Comparison of ENCODE assay signal across 32 mouse cellular contexts in the genomic region with DNA sequence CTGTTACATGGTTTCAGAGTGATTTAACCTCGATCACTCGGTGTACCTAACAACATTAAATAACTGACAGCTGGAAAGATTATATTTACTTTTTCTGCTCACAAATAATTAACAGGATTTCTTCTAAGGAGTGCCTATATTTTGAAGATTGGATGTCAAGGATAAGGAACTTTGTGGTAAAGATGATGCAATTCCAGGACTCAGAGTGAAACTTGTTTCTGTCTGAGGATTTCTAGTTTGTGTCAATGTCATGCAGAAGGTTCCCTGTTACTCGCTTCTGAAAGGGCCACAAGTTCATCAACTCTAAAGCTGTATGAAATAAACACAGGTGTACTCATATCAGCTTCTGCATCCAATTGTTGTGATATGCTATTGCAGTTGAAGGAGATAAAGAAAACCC. TPM values are rescaled to one million over a fixed set of nuclear protein-coding genes. Genes with fewer than 3 reads are reported as not detected.
"Had no signal": no experiment of that assay in that cellular context is flagged by ENCODE, and none has a peak within 500 bp of the region (broad histone marks: within the 10 kb centered on the region; RNA-seq: fewer than 3 reads in every experiment).

No protein-coding gene starts in this region.

- DNase-seq: cerebellum, adult 8-10 months; cerebellum, adult 9-10 months; cerebellum, adult 9-11 months; cerebellum, postnatal 10 days; cerebellum, postnatal 14 days; cerebellum, postnatal 25 days; cerebellum, postnatal 36 days; embryo, embryonic 11 days; forebrain, postnatal 0 days; gastrocnemius, adult 2 months; gastrocnemius, postnatal 10 days; gastrocnemius, postnatal 14 days; gastrocnemius, postnatal 25 days; gastrocnemius, postnatal 36 days; heart, adult 11 months; heart, adult 18-20 months; heart, adult 2 months had no signal

- H3K9me3 ChIP-seq: embryonic facial prominence, embryonic 10.5 days; embryonic facial prominence, embryonic 12.5 days; embryonic facial prominence, embryonic 13.5 days; embryonic facial prominence, embryonic 15.5 days; forebrain, embryonic 10.5 days; forebrain, embryonic 12.5 days; forebrain, embryonic 13.5 days; forebrain, embryonic 15.5 days had no signal

- H3K4me1 ChIP-seq: embryonic facial prominence, embryonic 10.5 days; embryonic facial prominence, embryonic 12.5 days; embryonic facial prominence, embryonic 13.5 days; embryonic facial prominence, embryonic 15.5 days; forebrain, embryonic 10.5 days; forebrain, embryonic 12.5 days; forebrain, embryonic 13.5 days; forebrain, embryonic 15.5 days had no signal

- H3K36me3 ChIP-seq: embryonic facial prominence, embryonic 10.5 days; embryonic facial prominence, embryonic 12.5 days; embryonic facial prominence, embryonic 13.5 days; embryonic facial prominence, embryonic 15.5 days; forebrain, embryonic 10.5 days; forebrain, embryonic 12.5 days; forebrain, embryonic 15.5 days had no signal

- H3K4me2 ChIP-seq: embryonic facial prominence, embryonic 12.5 days; embryonic facial prominence, embryonic 13.5 days; embryonic facial prominence, embryonic 15.5 days; forebrain, embryonic 12.5 days; forebrain, embryonic 13.5 days; forebrain, embryonic 15.5 days had no signal

- ATAC-seq: forebrain, embryonic 13.5 days; forebrain, embryonic 14.5 days; forebrain, embryonic 15.5 days; forebrain, postnatal 0 days had no signal

- H3K27me3 ChIP-seq: embryonic facial prominence, embryonic 12.5 days; embryonic facial prominence, embryonic 13.5 days; embryonic facial prominence, embryonic 15.5 days; forebrain, embryonic 12.5 days; forebrain, embryonic 13.5 days; forebrain, embryonic 15.5 days had no signal

- H3K27ac ChIP-seq: embryonic facial prominence, embryonic 10.5 days; embryonic facial prominence, embryonic 12.5 days; embryonic facial prominence, embryonic 13.5 days; embryonic facial prominence, embryonic 15.5 days; forebrain, embryonic 10.5 days; forebrain, embryonic 12.5 days; forebrain, embryonic 13.5 days; forebrain, embryonic 15.5 days; gastrocnemius, adult 2 months; heart, adult 2 months had no signal

- H3K4me3 ChIP-seq: embryonic facial prominence, embryonic 10.5 days; embryonic facial prominence, embryonic 12.5 days; embryonic facial prominence, embryonic 13.5 days; embryonic facial prominence, embryonic 15.5 days; erythroblast, embryonic 14.5 days; forebrain, embryonic 10.5 days; forebrain, embryonic 12.5 days; forebrain, embryonic 13.5 days; forebrain, embryonic 15.5 days; gastrocnemius, adult 2 months; heart, adult 2 months had no signal

- H3K9ac ChIP-seq: embryonic facial prominence, embryonic 12.5 days; embryonic facial prominence, embryonic 13.5 days; embryonic facial prominence, embryonic 15.5 days; forebrain, embryonic 12.5 days; forebrain, embryonic 13.5 days; forebrain, embryonic 15.5 days; forebrain, postnatal 0 days had no signal

RNA-seq across cellular contexts. Expression of gene Mageb18, which starts 13.4 kb away (rescaled TPM):
- polyA plus RNA-seq: cortical plate, adult 2 months; embryonic facial prominence, embryonic 10.5 days; embryonic facial prominence, embryonic 11.5 days; embryonic facial prominence, embryonic 12.5 days; embryonic facial prominence, embryonic 13.5 days; embryonic facial prominence, embryonic 14.5 days; embryonic facial prominence, embryonic 15.5 days; erythroblast, embryonic 14.5 days; forebrain, embryonic 10.5 days; forebrain, embryonic 11.5 days; forebrain, embryonic 12.5 days; forebrain, embryonic 13.5 days; forebrain, embryonic 14.5 days; forebrain, embryonic 15.5 days; forebrain, postnatal 0 days; frontal cortex, adult 2 months; heart, adult 2 months had no signal
